Mouse (Mus musculus): Measurements from ENCODE around the gene Cldn34c2.
A peak's percentile ranks its signal among the peaks of the same experiment; 100 is the strongest.
"Not testable (repeated sequence)": the region's sequence is repeated elsewhere in the genome, so short reads cannot be mapped to it uniquely, and the experiment has no call there.

Cldn34c2 gene

GRCm38 (mm10) chrX:123581400-123581799 lies at the start of gene Cldn34c2:
Cldn34c2 (plus strand) TSS chrX:123581700.
- not testable (repeated sequence) for DNase-seq (ENCODE audit: low spot score in 2 of 2)

- not testable (repeated sequence) for DNase-seq (ENCODE audit: low spot score in 2 of 2)
Measured at GRCm38 (mm10) chrX:123551378-123551777, 30.1 kb upstream of the Cldn34c2 start.

- peak in 1 of 2 experiments; percentile 0 for DNase-seq (ENCODE audit: low spot score in 2 of 2)
Measured at GRCm38 (mm10) chrX:123612158-123612828, 30.8 kb downstream of the Cldn34c2 start.
